Mouse (Mus musculus) MEL (cell line): ENCODE results near the gene Msmp. TPM values are rescaled to one million over a fixed set of nuclear protein-coding genes. Genes with fewer than 3 reads are reported as not detected.
A peak's percentile ranks its signal among the peaks of the same experiment; 100 is the strongest.

ENCODE experiments used
- DNase-seq: peaks from one replicate; pipeline ENCODE4 v3.0.0; 2011; ENCODE audit warnings: low read depth, low spot score
- H3K27ac ChIP-seq: 2 replicates; pipeline ENCODE4 v1.5.1; 2012; ENCODE audit warnings: low read depth, mild to moderate bottlenecking, control low read depth, low read length, moderate library complexity; ENCODE audit not compliant: control insufficient read depth
- H3K27me3 ChIP-seq, 2 experiments: fragments of 150-350 bp in 1 of 2; sonication (generic) in 1 of 2; 2 replicates each; pipeline ENCODE4 v1.6.1; 2012; ENCODE audit warnings: low read length in 2 of 2, mild to moderate bottlenecking in 2 of 2, improper control_type of control experiment in 1 of 2, moderate library complexity in 1 of 2; ENCODE audit not compliant: insufficient read depth in 2 of 2, control insufficient read depth in 1 of 2
- H3K36me3 ChIP-seq, 2 experiments: 2 replicates each; pipeline ENCODE4 v1.6.1; 2012 to 2014; ENCODE audit warnings: low read length in 2 of 2, improper control_type of control experiment in 1 of 2, inconsistent platforms in 1 of 2, mild to moderate bottlenecking in 1 of 2; ENCODE audit not compliant: insufficient read depth in 2 of 2, control insufficient read depth in 1 of 2
- H3K4me1 ChIP-seq, 2 experiments: fragments of 150-350 bp in 1 of 2; sonication (generic) in 1 of 2; 2 replicates each; pipeline ENCODE4 v1.6.1; 2012; ENCODE audit warnings: low read length in 2 of 2, improper control_type of control experiment in 1 of 2, mild to moderate bottlenecking in 1 of 2; ENCODE audit not compliant: insufficient read depth in 2 of 2, control insufficient read depth in 1 of 2
- H3K4me3 ChIP-seq, 2 experiments: fragments of 150-350 bp in 1 of 2; sonication (generic) in 1 of 2; 2 replicates each; pipeline ENCODE4 v1.5.1; 2012; ENCODE audit warnings: low read depth in 2 of 2, low read length in 2 of 2, mild to moderate bottlenecking in 2 of 2, moderate library complexity in 2 of 2, control low read depth in 1 of 2, improper control_type of control experiment in 1 of 2; ENCODE audit not compliant: control insufficient read depth in 1 of 2, insufficient read depth in 1 of 2
- H3K79me2 ChIP-seq: 2 replicates; pipeline ENCODE4 v1.6.1; 2012; ENCODE audit warnings: mild to moderate bottlenecking, low read length, moderate library complexity; ENCODE audit not compliant: control insufficient read depth, poor library complexity, insufficient read depth
- H3K9ac ChIP-seq: 2 replicates; pipeline ENCODE4 v1.6.1; 2012; ENCODE audit warnings: low read depth, mild to moderate bottlenecking, control low read depth, low read length, moderate library complexity; ENCODE audit not compliant: control insufficient read depth, poor library complexity, severe bottlenecking
- H3K9me3 ChIP-seq: fragments of 150-350 bp; sonication (generic); replicated peaks from 2 replicates; pipeline ENCODE4 v1.6.1; 2012; ENCODE audit warnings: mild to moderate bottlenecking, low read length, improper control_type of control experiment, moderate library complexity; ENCODE audit not compliant: insufficient read depth
- CHD2 ChIP-seq: IDR thresholded peaks from 2 replicates; pipeline ENCODE4 v1.6.1; 2011; ENCODE audit warnings: low read length, improper control_type of control experiment
- E2F4 ChIP-seq: IDR thresholded peaks from 2 replicates; pipeline ENCODE4 v1.6.1; 2011; ENCODE audit warnings: low read depth, low read length, improper control_type of control experiment, borderline replicate concordance
- GABPA ChIP-seq: IDR thresholded peaks from 2 replicates; pipeline ENCODE4 v1.6.1; 2012; ENCODE audit warnings: low read depth, mild to moderate bottlenecking, inconsistent platforms, low read length, improper control_type of control experiment, moderate library complexity
- JUND ChIP-seq: IDR thresholded peaks from 2 replicates; pipeline ENCODE4 v1.6.1; 2011; ENCODE audit warnings: low read depth, mild to moderate bottlenecking, improper control_type of control experiment, low read length
- KAT2A ChIP-seq: conservative IDR thresholded peaks from 2 replicates; pipeline ENCODE4 v1.6.1; 2012; ENCODE audit warnings: low read depth, low read length, improper control_type of control experiment, inconsistent platforms
- MAFK ChIP-seq: IDR thresholded peaks from 2 replicates; pipeline ENCODE4 v1.6.1; 2011; ENCODE audit warnings: low read depth, mild to moderate bottlenecking, low read length, improper control_type of control experiment, borderline replicate concordance
- MAZ ChIP-seq: IDR thresholded peaks from 2 replicates; pipeline ENCODE4 v1.6.1; 2012; ENCODE audit warnings: low read depth, mild to moderate bottlenecking, inconsistent platforms, low read length, improper control_type of control experiment
- MXI1 ChIP-seq: IDR thresholded peaks from 2 replicates; pipeline ENCODE4 v1.6.1; 2011; ENCODE audit warnings: mild to moderate bottlenecking, low read depth, low read length, improper control_type of control experiment
- NELFE ChIP-seq: IDR thresholded peaks from 2 replicates; pipeline ENCODE4 v1.6.1; 2011; ENCODE audit warnings: low read depth, low read length, improper control_type of control experiment
- POLR2A ChIP-seq, 2 experiments: IDR thresholded peaks; 2 replicates each; pipeline ENCODE4 v1.6.1; 2011 to 2012; ENCODE audit warnings: low read length in 2 of 2, mild to moderate bottlenecking in 2 of 2, control low read depth in 1 of 2, improper control_type of control experiment in 1 of 2, low read depth in 1 of 2, moderate library complexity in 1 of 2; ENCODE audit not compliant: control insufficient read depth in 1 of 2, insufficient read depth in 1 of 2, poor library complexity in 1 of 2
- POLR2AphosphoS2 ChIP-seq: IDR thresholded peaks from 2 replicates; pipeline ENCODE4 v1.6.1; 2011; ENCODE audit warnings: low read length, improper control_type of control experiment
- POLR2AphosphoS5 ChIP-seq: IDR thresholded peaks from 2 replicates; pipeline ENCODE4 v1.6.1; 2012; ENCODE audit warnings: low read depth, borderline replicate concordance, mild to moderate bottlenecking, inconsistent platforms, low read length, moderate library complexity, mixed read lengths
- RAD21 ChIP-seq: IDR thresholded peaks from 2 replicates; pipeline ENCODE4 v1.6.1; 2011; ENCODE audit warnings: mild to moderate bottlenecking, low read depth, low read length, improper control_type of control experiment
- RCOR1 ChIP-seq: IDR thresholded peaks from 2 replicates; pipeline ENCODE4 v1.6.1; 2012; ENCODE audit warnings: low read depth, mild to moderate bottlenecking, inconsistent platforms, low read length, improper control_type of control experiment
- SMC3 ChIP-seq: IDR thresholded peaks from 2 replicates; pipeline ENCODE4 v1.6.1; 2011; ENCODE audit warnings: low read depth, low read length, improper control_type of control experiment
- TBP ChIP-seq: IDR thresholded peaks from 2 replicates; pipeline ENCODE4 v1.8.0; 2011; ENCODE audit warnings: low read depth, low read length, improper control_type of control experiment
- UBTF ChIP-seq: IDR thresholded peaks from 2 replicates; pipeline ENCODE4 v1.6.1; 2012; ENCODE audit warnings: low read depth, mild to moderate bottlenecking, inconsistent platforms, low read length, improper control_type of control experiment, moderate library complexity, borderline replicate concordance; ENCODE audit not compliant: insufficient read depth
- USF1 ChIP-seq: IDR thresholded peaks from 2 replicates; pipeline ENCODE4 v1.6.1; 2014; ENCODE audit warnings: low read depth, mild to moderate bottlenecking, inconsistent platforms, low read length, improper control_type of control experiment, moderate library complexity
- ZC3H11A ChIP-seq: IDR thresholded peaks from 2 replicates; pipeline ENCODE4 v1.6.1; 2012; ENCODE audit warnings: low read depth, mild to moderate bottlenecking, inconsistent platforms, low read length, improper control_type of control experiment
- ZMIZ1 ChIP-seq: IDR thresholded peaks from 2 replicates; pipeline ENCODE4 v1.6.1; 2012; ENCODE audit warnings: low read depth, mild to moderate bottlenecking, inconsistent platforms, low read length, improper control_type of control experiment, moderate library complexity
- polyA plus RNA-seq, 2 experiments: library from polyadenylated mRNA; stranded (reverse) in 1 of 2; unstranded in 1 of 2; fragments of >175 nt in 1 of 2; fragments of >200 nt in 1 of 2; gene quantifications; 2 replicates each; pipeline versions ENCODE4 v1.2.1 to v1.2.4; 2012; ENCODE audit warnings: low replicate concordance in 2 of 2, low read depth in 1 of 2; ENCODE audit not compliant: insufficient read length in 2 of 2, insufficient read depth in 1 of 2, missing spikeins in 1 of 2
- total RNA-seq: library from RNA; depleted of rRNA; stranded (reverse); fragments of 300-350 nt; gene quantifications from 2 replicates; pipeline ENCODE4 v1.2.3, GENCODE M21; 2012

Gene Msmp
- total and polyA plus RNA-seq, 3 experiments, result 0.73 to 2.5 TPM; not detected in 1

- TF ChIP-seq NELFE, result peak; percentile 15; the same call in 1 of the 2 replicates
- no peak for TF ChIP-seq ZMIZ1
- no peak for TF ChIP-seq CHD2
- TF ChIP-seq GABPA, result no peak
- peak; percentile 82; the same call in 1 of the 2 replicates for TF ChIP-seq JUND
- no peak for TF ChIP-seq USF1
- TF ChIP-seq RCOR1, result peak; percentile 51; the same call in 1 of the 2 replicates
- TF ChIP-seq E2F4, result no peak
- no peak for TF ChIP-seq POLR2AphosphoS5
- TF ChIP-seq POLR2AphosphoS2, result no peak
- TF ChIP-seq POLR2A (IDR thresholded peaks at IDR 0.05; ENCODE audit: control insufficient read depth in 1 of 2, insufficient read depth in 1 of 2, low read depth in 1 of 2, low read length in 2 of 2, poor library complexity in 1 of 2), result peak in 1 of 2 experiments; percentile 32; a peak in 1 of 4 replicates
- peak; percentile 69 for TF ChIP-seq MAZ
- TF ChIP-seq TBP, result 0 out of 2 replicates have a peak, but pooled peaks have one; percentile 44
Observed at GRCm38 (mm10) chr4:43558028-43558630, 26.2 kb downstream of the Msmp start (continued).

GRCm38 (mm10) chr4:43555926-43556325, 28.4 kb downstream of the Msmp start:
- Histone ChIP-seq H3K4me1 (peaks cover 18 to 39% of the 10 kb centered on the region in 2 experiments), H3K9me3 (no peaks in the 10 kb centered on the region), H3K27ac (peak overlapping the region; percentile 29; the same call in 1 of the 2 replicates), H3K27me3 (no peaks in the 10 kb centered on the region), H3K79me2 (peaks cover 40% of the 10 kb centered on the region), H3K36me3 (peaks cover 30 to 32% of the 10 kb centered on the region in 2 experiments), H3K9ac (no peak overlapping the region), H3K4me3 (no peak overlapping the region)
- TF ChIP-seq MXI1, result 0 out of 2 replicates have a peak, but pooled peaks have one; percentile 34
- TF ChIP-seq MAZ, result no peak
- peak; percentile 43 for DNase-seq

GRCm38 (mm10) chr4:43553891-43554290, 30.4 kb downstream of the Msmp start:
- no peak for DNase-seq
- no peaks in the 10 kb centered on the region for H3K9me3 ChIP-seq
- no peaks in the 10 kb centered on the region for H3K27me3 ChIP-seq
- H3K4me1 ChIP-seq, result peaks cover 10 to 25% of the 10 kb centered on the region in 2 experiments
- H3K79me2 ChIP-seq, result peaks cover 21% of the 10 kb centered on the region
- peaks cover 23 to 36% of the 10 kb centered on the region in 2 experiments for H3K36me3 ChIP-seq
- H3K4me3 ChIP-seq, result no peak overlapping the region
- no peak for TF ChIP-seq ZC3H11A
- TF ChIP-seq SMC3, result no peak
- TF ChIP-seq RAD21, result no peak
- TF ChIP-seq KAT2A, result no peak
- no peak for TF ChIP-seq E2F4
- no peak for TF ChIP-seq UBTF
- TF ChIP-seq MAFK, result no peak
- no peak for TF ChIP-seq USF1
- no peak overlapping the region for H3K9ac ChIP-seq
- H3K27ac ChIP-seq, result no peak overlapping the region
